ENCODE assay signal across 22 mouse cellular contexts in genomic region chr16:10943257-10943656, GRCm38 (mm10).
DNase-seq lines count a peak whose midpoint lies in the region; ATAC-seq and TF ChIP-seq lines count a peak whose summit lies in the region.
"Had no signal": no experiment of that assay in that cellular context is flagged by ENCODE, and none has a peak within 500 bp of the region (broad histone marks: within the 10 kb centered on the region; RNA-seq: fewer than 3 reads in every experiment).

No protein-coding gene starts in this region.

- H3K9me3 ChIP-seq in heart, postnatal 0 days (replicated peaks; ENCODE audit: control insufficient read depth, low read length), result no peaks in the 10 kb centered on the region
- H3K9me3 ChIP-seq: embryonic facial prominence, embryonic 12.5 days; forebrain, embryonic 15.5 days; liver, embryonic 12.5 days; midbrain, embryonic 13.5 days had no signal

- TF ChIP-seq POLR2A in lung, adult 2 months (IDR thresholded peaks at IDR 0.05; ENCODE audit: borderline replicate concordance, extremely low read depth, low read depth, low read length), result no peak

- no peak overlapping the region for H3K27ac ChIP-seq in heart, postnatal 0 days (ENCODE audit: low read depth)
- H3K27ac ChIP-seq: embryonic facial prominence, embryonic 12.5 days; forebrain, embryonic 15.5 days; left cerebral cortex, adult 2 months; liver, embryonic 12.5 days; macrophage; midbrain, embryonic 13.5 days had no signal

- DNase-seq in heart, postnatal 0 days (ENCODE audit: low spot score), result peak; percentile 63
- no peak for DNase-seq in heart, adult 8-10 months (ENCODE audit: low spot score)
- DNase-seq in lung, adult 18-20 months, result peak; percentile 20 to 50
- no peak for DNase-seq in lung, adult 2 months
- peak; percentile 50 for DNase-seq in NIH3T3 (ENCODE audit: low read depth)
- peak; percentile 72 for DNase-seq in lung, postnatal 36 days
- no peak for DNase-seq in right cerebral cortex, postnatal 4 days
- DNase-seq: adrenal gland, postnatal 14 days; cerebellum, adult 9-11 months; gastrocnemius, postnatal 14 days; heart, adult 18-20 months; kidney, postnatal 25 days; spleen, adult 18-20 months; thymus, postnatal 4 days had no signal

- no peak overlapping the region for H3K4me3 ChIP-seq in heart, postnatal 0 days (ENCODE audit: low read depth, low read length)
- H3K4me3 ChIP-seq in lung, adult 2 months (replicated peaks; ENCODE audit: extremely low read depth, low read depth, low read length), result no peak overlapping the region
- H3K4me3 ChIP-seq: embryonic facial prominence, embryonic 12.5 days; forebrain, embryonic 15.5 days; left cerebral cortex, adult 2 months; liver, embryonic 12.5 days; midbrain, embryonic 13.5 days; myocyte had no signal

- 17% methylated on average over 5 of the region's 5 CpGs for WGBS in heart, postnatal 0 days
- 60% methylated on average over 5 of the region's 5 CpGs for WGBS in lung, adult 2 months

- H3K9ac ChIP-seq in heart, postnatal 0 days (replicated peaks; ENCODE audit: low read depth, low read length), result no peak overlapping the region; the same call in 1 of the 2 replicates
- H3K9ac ChIP-seq: embryonic facial prominence, embryonic 12.5 days; forebrain, embryonic 15.5 days; liver, embryonic 12.5 days; midbrain, embryonic 13.5 days had no signal

- H3K4me2 ChIP-seq in heart, postnatal 0 days (ENCODE audit: low read depth, low read length), result no peak overlapping the region
- H3K4me2 ChIP-seq: embryonic facial prominence, embryonic 12.5 days; forebrain, embryonic 15.5 days; liver, embryonic 12.5 days; midbrain, embryonic 13.5 days had no signal

- H3K27me3 ChIP-seq in heart, postnatal 0 days (ENCODE audit: control insufficient read depth, insufficient read depth, low read length), result no peaks in the 10 kb centered on the region
- H3K27me3 ChIP-seq: embryonic facial prominence, embryonic 12.5 days; forebrain, embryonic 15.5 days; liver, embryonic 12.5 days; midbrain, embryonic 13.5 days; Patski had no signal

- H3K36me3 ChIP-seq in heart, postnatal 0 days (replicated peaks; ENCODE audit: control insufficient read depth, insufficient read depth, low read length), result no peaks in the 10 kb centered on the region
- H3K36me3 ChIP-seq: embryonic facial prominence, embryonic 12.5 days; forebrain, embryonic 15.5 days; liver, embryonic 12.5 days; midbrain, embryonic 13.5 days had no signal

- TF ChIP-seq EP300 in heart, postnatal 0 days (IDR thresholded peaks at IDR 0.05; ENCODE audit: low read depth), result no peak

- H3K4me1 ChIP-seq in heart, postnatal 0 days (ENCODE audit: control insufficient read depth, insufficient read depth), result no peaks in the 10 kb centered on the region
- H3K4me1 ChIP-seq in lung, adult 2 months (ENCODE audit: control insufficient read depth, insufficient read depth, low read length), result no peaks in the 10 kb centered on the region
- H3K4me1 ChIP-seq: forebrain, embryonic 15.5 days; liver, embryonic 12.5 days; midbrain, embryonic 13.5 days had no signal

- peak; percentile 42 for TF ChIP-seq CTCF in heart, postnatal 0 days (IDR thresholded peaks at IDR 0.05; ENCODE audit: low read depth)
- TF ChIP-seq CTCF in lung, adult 2 months (IDR thresholded peaks at IDR 0.05; ENCODE audit: insufficient read depth, low read length), result no peak

- peak; percentile 67 for ATAC-seq in heart, postnatal 0 days (ENCODE audit: insufficient read depth, low read depth)
- ATAC-seq: forebrain, embryonic 15.5 days; liver, embryonic 12.5 days; midbrain, embryonic 13.5 days; Patski had no signal

Comparison
In these comparisons a context has a peak if more than half of its experiments do, and no peak if none do; other contexts are left out.
1. DNase-seq: peak in heart, postnatal 0 days (single experiment), lung, adult 18-20 months (2 of 2), NIH3T3 (single experiment) and lung, postnatal 36 days (single experiment); none in heart, adult 8-10 months (single experiment), lung, adult 2 months (single experiment) and right cerebral cortex, postnatal 4 days (single experiment).